Mouse (Mus musculus): ENCODE results near the gene Krt86. TPM values are rescaled to one million over a fixed set of nuclear protein-coding genes. Genes with fewer than 3 reads are reported as not detected.
A peak's percentile ranks its signal among the peaks of the same experiment; 100 is the strongest.

Krt86 gene
- 0.10 TPM in 1 of 2 replicates, not detected in the other for polyA plus RNA-seq (2012; rRNA removed)

DNA sequence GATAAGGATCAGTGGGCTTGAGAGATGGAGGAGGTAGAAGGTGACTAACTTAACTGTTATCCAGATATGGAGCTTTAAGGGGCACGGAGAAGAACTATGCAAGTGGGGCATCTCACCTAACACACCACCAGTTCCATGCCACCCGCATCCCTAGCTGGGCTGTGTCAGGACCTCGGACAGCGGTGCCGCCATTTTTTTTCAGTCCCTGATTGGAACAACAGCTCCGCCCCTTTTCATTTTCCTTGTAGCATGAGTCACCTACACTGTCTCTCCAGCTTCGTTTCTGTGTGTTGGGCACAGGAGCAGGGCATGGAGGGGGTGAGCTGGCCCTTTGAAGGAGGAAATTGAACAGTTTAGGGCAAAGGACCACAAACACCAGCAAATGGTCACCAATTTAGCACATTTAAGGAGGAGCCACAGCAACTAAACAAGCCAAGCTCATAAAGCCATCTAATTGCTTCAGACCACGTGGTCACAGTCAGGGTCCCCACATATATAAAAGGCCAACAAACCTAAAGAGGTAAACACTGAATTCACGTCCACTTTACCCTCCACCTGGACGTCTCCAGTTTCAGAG lies at the start of gene Krt86:
Gene Krt86 (plus strand): TSS at position 527 of the 577 bp plus-strand sequence.
- no peak for DNase-seq (ENCODE audit: extremely low spot score in 1 of 2, low spot score in 1 of 2)

DNA sequence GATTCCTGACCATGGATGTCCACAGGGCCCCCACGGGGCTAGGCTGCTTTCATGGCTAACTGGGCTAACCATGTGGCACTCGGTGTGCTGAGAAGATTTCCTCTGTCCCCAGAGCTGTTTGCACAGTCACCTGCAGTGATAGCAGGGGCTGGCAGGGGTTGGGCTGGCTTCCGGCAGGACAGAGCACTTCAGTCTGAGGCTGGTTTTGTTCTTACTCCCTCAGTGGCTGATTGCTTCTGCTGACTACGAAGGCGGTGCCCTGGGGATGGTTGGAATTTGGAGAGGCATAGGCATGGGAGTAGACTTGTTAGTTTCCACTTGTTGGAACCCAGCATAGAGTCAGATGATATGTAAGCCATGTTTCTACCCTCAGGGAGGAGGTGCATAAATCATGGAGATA lies 48.4 kb upstream of the Krt86 start:
- no peak for DNase-seq (ENCODE audit: extremely low spot score in 1 of 2, low spot score in 1 of 2)

DNA sequence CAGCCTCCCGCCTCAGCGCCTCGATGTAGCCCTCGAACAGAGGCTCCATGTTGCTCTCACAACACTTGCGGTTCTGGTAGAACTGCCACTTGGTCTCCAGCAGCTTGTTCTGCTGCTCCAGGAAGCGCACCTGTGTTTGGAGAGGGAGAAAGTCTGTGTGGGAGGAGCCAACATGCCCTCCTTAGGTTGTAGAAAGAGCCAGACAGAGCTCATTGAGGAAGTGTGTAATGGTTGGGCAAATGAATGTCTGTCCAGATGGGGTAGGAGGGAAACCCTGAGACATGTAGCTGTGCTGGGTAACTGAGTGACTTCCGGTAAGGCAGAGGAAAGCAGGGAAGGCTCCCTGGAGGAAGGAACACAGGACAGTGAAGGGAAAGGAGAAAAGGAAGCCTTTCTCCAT lies 36.7 kb upstream of the Krt86 start:
- no peak for DNase-seq (ENCODE audit: extremely low spot score in 1 of 2, low spot score in 1 of 2)

DNA sequence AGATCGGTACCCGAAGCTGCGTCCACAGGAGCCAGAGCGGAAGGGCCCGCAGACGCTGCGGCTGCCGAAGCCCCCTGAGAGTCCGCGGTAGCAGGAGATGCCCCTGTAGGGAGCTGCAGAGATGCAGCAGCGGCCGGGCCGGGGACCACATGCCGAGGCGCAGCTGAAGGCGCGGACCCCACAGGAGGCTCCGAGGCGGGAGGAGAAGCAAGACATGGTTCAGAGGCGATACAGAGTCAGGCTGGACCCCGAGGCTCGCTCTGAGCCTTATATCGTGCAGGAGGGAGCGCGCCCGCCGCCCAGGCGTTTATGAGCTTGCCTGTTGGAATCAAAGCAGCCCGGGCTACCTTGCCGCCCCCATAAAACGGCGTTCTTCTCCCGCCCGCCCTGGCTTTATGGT lies 34.7 kb upstream of the Krt86 start, which contains the start of gene Krt87:
Gene Krt87 (minus strand): TSS at position 250 of the 400 bp plus-strand sequence.
- no peak for DNase-seq (ENCODE audit: extremely low spot score in 1 of 2, low spot score in 1 of 2)

DNA sequence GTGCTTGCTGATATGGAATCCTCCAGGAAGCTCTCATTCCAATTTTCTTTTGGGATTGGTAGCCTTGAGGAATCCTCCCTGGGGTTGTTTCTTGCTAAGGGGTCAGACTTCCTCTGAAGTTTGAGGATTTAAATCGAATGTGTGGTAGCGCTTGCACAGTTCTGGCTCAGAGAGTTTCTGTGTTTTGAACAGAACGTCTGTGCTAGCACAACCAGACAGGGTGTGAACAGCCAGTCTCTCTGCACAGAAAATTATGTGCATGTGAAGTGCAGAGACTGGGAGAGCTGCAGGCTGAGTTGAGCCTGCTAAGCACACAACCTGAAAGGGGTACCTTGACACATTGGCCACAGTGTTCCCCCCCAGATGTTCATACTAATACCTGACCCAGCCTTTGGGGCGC lies 32.4 kb upstream of the Krt86 start:
- peak in 1 of 2 experiments; percentile 43 for DNase-seq (ENCODE audit: extremely low spot score in 1 of 2, low spot score in 1 of 2)

DNA sequence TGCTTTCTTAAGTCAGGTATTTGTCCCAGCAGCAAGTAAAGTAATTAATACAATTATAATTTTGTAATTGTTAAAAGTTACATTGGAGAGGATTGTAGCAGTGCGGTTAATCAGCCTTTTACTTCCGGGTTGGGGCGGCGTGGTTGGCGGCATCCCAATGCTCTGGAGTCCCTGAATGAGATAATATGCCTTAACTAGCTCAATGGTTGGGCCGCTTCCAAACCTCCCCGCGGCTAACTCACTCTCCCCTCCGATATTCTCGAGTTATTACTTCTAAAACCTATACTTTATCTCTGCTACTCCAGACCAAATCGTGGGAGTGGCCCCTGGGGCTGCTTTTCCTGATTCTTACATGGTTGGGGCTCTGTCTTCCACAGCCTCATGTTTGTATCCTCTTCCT lies 26.7 kb upstream of the Krt86 start:
- no peak for DNase-seq (ENCODE audit: extremely low spot score in 1 of 2, low spot score in 1 of 2)

DNA sequence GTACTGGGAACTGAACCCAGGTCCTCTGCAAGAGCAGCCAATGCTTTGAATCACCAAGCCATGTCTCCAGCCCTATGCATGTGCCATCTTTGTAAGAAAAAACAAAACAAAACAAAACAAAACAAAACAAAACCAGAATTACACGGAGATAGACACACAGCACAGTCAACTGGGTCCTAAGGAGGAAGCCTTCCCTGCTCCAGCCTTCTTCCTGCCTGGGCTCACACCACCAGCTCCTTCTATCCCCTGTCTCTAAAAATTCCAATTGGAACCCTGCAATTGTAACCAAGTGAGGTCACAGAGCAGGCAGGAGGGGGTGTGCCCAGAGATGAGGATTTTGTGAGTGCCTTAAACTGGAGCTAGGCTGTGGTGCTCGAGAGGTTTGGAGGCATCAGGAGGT lies 25.8 kb upstream of the Krt86 start, which contains the start of gene Krt88:
Gene Krt88 (plus strand): TSS at position 301 of the 400 bp plus-strand sequence.
- no peak for DNase-seq (ENCODE audit: extremely low spot score in 1 of 2, low spot score in 1 of 2)

DNA sequence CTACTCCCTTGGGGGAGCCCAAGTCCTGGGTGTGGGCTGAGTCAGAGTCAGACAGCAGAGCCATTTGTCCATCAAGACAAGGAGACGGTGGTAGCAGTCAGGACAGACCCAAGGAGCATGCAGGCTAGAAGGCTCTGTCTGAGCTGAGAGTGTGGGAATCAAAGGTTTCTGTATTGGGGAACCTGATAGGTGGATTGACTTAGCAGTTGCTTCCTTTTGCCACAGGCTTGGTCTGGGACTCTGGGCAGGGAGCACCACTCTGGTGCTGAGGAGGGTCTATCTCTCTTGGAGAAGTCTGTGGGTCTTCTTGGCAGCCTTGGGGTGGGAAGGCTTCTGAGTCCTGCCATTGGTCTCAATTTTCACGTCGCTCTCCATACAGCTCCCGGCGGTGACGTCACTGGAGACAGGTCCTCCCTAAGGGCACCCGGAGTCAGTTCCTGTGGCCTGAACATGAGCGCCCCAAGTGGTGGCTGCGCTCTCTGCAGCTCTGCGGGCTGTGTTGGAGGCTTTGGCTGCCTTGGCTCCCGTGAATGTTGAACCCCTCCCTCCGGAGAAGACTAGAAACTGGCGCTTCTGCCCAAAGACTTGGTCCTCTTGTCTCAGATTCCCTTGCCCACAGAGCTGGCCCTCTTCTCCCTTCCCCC lies 20.1 kb upstream of the Krt86 start:
- DNase-seq (ENCODE audit: extremely low spot score in 1 of 2, low spot score in 1 of 2): peak; percentile 55 to 90

DNA sequence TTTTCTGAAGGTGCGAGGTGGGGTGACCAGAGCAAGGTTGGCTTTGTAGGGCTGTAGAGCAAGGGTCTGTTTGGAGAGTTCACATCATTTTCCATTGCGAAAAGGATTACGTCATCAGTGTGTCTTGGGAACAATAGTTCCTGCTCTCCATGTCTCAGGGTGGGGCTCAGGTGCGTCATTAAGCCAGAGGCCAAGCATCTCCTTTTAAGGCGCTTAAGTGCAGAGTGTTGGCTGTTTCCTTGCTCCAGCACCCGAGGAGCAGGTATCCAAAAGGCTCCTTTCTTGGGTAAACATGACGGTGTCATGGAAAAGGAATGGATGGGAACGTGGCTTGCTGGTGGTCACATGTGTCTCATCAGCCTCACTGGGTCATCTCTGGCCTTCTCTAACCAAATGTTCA lies 18.5 kb upstream of the Krt86 start:
- DNase-seq (ENCODE audit: extremely low spot score in 1 of 2, low spot score in 1 of 2): no peak

DNA sequence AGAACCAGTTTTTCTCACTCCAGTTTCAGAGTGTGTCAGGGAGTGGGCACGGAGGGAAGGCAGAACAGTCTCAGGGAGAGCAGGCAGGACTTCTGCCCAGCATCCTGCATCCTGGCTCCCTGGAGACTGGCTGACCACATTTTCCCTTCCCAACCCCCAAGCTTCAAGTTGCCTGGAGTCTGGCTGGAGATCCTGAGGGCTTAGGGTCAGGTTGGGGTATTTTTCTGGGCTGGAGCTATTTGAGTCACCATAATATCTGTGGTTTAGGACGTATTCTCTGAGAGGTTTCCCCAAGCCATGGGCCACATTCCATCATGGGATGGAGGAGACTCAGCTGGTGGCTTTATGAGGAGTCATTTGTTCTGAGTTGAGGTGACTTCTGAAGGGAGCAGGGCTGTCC lies 18.0 kb upstream of the Krt86 start:
- DNase-seq (ENCODE audit: extremely low spot score in 1 of 2, low spot score in 1 of 2): no peak

DNA sequence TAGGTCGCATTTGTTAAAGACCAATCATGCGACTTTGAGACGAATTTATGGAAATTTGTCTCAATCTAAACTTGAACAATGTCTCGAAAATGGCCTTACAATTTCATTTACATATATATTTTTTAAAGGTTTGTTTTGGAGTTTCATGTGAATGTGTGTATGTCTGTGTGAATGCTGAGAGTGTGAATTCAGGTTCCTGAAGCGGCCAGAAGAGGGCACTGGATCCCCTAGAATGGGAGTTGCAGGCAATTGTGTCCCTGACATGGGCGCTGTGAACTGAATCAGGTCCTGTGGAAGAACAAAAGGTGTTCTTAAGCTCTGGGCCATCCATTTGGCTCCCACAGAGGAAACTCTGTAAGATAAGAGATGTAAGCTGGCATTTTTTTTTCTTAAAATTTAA lies 17.4 kb upstream of the Krt86 start:
- DNase-seq (ENCODE audit: extremely low spot score in 1 of 2, low spot score in 1 of 2): no peak

DNA sequence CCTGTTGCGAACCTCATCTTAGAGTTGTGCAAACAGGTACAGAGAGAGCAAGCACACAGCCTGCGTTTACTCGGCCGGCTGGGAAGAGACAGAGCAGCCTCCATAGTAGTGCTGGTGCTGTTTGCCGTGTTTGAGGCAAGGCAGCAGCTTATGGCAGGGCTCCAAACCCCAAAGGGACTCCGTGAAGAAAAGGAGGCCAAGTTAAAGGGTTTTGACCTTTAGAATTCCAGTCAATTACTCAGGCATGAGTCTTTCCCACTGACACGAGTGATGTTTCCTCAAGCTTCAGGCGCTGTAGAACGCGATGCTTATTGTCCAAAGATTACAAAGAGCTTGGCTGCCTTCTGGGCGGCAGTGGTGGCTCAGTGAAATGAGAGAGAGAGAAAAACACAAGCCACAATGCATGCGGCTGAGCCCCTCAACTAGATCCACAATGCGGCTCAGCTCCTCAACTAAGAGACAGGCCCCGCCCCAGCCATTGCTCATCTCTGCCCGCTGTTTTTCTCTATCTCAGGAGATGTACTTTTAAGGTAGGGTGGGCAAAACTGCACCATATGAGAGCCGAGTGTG lies 14.8 kb upstream of the Krt86 start:
- no peak for DNase-seq (ENCODE audit: extremely low spot score in 1 of 2, low spot score in 1 of 2)

DNA sequence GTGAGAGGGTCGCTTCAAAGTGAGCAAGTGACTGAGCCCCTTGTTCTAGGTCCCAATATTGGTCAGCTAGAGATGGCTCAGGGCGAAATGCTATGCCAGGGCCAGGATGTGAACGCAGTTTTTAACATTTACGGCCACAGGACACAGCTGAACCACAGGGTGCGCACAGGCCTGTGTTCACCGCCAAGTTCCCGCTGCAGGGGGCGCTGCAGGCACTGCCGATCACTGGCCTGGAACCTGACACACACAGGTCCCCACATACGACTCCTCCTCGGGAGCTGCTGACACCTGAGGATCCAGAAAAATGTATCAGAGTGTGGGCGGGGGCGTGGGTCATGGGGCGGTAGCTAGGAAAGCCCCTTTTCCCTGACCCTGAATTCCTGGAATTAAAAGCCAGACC lies 14.0 kb upstream of the Krt86 start:
- no peak for DNase-seq (ENCODE audit: extremely low spot score in 1 of 2, low spot score in 1 of 2)

DNA sequence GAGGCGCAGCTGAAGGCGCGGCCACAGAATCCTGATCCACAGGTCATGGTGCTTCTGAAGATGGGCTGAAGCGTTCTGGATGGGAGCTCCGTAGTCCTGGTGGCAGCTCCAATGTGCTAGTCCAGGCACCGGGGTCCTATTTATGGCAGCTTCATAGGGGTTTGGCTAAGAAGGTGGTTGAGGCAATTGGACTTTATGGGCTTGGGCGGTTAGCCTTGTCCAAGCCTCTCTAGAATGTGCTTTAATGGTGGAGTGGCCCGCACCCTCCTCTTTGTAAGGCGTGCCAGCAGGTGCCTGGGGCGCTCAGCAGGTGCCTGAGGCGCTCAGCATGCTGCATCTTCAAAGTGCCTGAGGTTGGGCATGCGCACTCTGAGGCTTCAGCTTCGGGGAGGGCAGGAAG lies 9.6 kb upstream of the Krt86 start, which contains the start of gene Krt81:
Gene Krt81 (minus strand): TSS at position 101 of the 400 bp plus-strand sequence.
- DNase-seq (ENCODE audit: extremely low spot score in 1 of 2, low spot score in 1 of 2): no peak

DNA sequence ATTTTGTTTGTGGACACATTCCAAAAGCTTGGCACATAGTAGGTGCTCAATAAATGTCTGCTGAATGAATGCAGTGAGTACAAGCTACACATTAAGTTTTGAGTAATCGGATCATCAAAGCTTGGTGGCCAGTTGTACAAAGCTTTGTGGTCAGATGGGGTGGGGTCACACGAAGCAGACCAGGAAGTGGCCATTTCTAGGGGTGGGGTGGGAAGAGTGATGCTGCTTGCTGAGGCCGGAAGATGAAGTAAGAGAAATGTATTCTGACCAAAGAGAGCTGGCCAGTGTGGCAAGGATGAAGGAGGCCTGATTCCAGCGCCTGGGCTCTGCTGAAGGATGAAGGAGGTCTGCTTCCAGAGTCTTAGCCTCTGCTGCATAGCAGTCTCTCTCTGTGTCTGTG lies 4.2 kb upstream of the Krt86 start:
- no peak for DNase-seq (ENCODE audit: extremely low spot score in 1 of 2, low spot score in 1 of 2)

DNA sequence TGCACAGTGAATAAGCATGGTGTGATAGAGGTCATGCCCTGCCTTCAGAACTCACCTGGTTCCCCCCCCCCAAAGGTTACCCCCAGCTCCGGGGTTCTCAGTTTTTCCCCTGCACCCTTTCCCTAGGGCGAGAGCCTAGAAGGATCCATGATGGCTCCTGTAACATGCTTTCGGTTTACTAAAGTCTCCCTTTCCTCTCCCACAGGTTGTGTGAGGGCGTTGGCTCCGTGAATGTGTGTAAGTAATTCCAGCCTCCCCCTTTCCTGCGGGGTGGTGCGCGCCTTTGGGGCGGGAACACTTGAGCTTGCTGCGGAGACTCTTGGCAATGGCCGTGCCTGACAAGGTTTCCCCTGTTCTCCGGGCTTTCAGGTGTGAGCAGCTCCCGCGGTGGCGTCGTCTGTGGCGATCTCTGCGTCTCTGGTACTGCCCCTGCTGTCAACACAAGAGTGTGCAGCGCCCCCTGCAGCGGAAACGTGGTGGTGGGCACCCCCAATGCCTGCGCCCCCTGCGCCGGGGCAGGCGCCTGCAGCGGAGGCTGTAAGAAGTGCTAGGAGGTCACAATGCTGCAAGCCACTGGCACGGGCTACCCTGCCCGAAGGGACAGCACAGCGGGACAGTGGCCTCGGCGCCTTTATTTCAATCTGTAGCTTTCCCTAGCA lies 5.9 kb downstream of the Krt86 start:
- peak in 1 of 2 experiments; percentile 59 for DNase-seq (ENCODE audit: extremely low spot score in 1 of 2, low spot score in 1 of 2)

DNA sequence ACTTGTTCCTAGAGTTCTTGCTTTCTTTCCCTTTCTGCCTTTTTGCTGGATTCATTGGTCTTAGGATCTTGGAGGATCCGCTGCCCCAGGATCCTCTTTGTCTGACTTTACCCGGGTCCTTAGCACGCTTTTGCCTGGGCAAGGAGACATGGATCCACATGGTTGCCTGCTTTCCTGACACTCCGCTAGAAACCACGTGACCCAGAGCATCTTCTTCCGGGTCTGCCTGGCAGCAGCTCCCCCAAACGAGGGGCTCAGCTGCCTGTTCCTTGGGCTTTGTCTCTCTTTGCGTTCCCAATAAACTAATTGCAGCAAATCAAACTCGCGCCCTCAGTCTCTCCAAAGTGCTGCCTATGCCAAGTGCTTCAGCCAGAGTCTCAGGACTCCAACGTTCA lies 6.4 kb downstream of the Krt86 start:
- DNase-seq (ENCODE audit: extremely low spot score in 1 of 2, low spot score in 1 of 2): no peak

DNA sequence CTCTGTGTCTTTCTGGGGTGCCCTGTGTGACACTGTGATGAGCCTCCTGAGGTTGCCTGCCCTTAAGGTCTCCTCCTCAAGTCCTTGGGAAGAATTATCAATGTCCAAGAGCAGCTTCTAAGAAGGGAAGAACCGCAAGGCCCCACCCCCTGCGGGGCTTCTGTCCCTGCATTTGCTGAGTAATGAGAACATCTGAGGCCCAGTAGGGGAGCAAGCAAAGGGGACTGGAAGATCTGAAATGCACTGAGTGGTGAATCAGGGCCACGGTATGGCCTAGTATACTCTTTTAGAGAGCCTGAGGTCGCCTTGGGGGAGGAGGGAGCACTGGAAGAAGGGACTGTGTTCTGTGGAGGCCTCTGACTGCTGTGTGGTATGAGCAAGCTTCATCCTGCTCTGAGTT lies 8.8 kb downstream of the Krt86 start:
- no peak for DNase-seq (ENCODE audit: extremely low spot score in 1 of 2, low spot score in 1 of 2)

DNA sequence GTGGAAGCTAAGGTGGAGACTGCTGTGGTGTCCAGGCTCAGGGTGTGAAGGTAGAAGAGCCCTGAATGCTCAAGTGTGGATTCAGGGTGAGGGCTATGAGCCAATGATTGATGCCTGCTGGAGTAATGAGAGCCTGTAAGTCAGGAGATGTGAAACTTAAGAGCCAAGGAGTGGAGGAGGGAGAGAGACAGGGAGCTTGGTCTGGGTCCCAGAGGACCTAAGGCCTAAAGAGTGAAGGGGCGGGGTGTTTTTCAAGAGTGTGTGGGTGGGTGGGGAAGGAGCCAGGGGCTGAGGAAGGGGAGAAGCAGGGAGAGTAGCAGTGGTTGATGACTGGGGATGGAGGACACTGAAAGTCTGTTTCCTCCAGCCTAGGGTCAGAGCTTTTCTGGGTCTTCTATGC lies 10.4 kb downstream of the Krt86 start:
- DNase-seq (ENCODE audit: extremely low spot score in 1 of 2, low spot score in 1 of 2): no peak

DNA sequence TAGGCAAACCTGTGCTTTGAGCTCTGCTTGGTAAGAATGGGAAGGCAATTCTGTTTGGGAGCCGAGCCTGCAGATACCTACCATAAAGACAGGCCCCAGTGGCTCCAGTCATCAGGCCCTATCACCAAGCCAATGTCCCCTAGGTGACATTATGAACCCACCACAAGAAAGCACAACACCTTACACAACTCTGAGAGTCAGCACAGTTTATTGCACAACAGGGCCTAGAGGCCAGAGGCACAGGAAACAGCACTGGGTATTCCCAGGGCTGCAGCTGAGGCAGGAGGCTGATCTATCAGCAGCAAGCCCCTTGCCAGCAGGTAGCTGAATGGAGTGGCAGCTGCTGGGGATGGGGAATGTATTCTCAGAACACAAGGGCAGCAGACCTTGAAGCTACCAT lies 11.7 kb downstream of the Krt86 start:
- no peak for DNase-seq (ENCODE audit: extremely low spot score in 1 of 2, low spot score in 1 of 2)

DNA sequence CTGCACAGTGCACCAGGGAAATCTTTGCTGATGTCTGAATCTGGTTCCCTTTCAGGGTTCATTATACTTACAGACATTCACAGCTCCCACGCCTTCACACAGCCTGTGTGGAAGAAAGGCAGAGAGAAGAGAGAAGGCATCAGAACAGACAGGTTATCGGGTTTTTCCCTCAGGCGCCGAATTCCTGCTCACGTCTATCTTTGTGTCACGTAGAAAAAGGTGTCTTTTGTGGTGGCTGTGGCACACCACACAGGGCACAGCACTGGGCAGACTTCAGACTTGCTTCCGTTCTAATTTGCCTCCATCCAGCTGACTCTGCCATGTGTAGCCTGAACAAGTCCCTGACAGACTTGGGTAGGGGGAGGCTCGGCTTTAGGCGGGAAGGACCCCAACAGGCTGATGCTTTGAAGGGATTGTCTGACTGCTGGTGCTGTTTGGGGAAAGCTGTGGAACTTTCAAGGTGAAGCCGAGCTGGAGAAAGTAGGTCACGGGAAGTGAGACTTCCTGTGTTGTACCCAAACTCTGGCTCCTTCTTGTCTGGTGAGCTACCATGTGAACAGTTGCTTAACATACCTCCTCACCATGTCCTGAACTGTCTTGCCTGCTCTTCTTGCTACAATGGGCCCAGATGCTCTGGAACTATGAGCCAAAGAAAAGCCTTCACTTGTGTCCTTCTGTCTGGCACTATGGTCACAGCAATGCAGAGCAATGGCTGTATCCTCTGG lies 12.8 kb downstream of the Krt86 start:
- peak; percentile 40 to 68 for DNase-seq (ENCODE audit: extremely low spot score in 1 of 2, low spot score in 1 of 2)

Data from frontal cortex, adult 2 months (tissue).